Mouse (Mus musculus): ENCODE measurements around the gene Relch. TPM values are rescaled to one million over a fixed set of nuclear protein-coding genes. Genes with fewer than 3 reads are reported as not detected.

The Relch gene
- total and polyA plus RNA-seq, 2 experiments: 15.1 to 23.5 TPM

DNA sequence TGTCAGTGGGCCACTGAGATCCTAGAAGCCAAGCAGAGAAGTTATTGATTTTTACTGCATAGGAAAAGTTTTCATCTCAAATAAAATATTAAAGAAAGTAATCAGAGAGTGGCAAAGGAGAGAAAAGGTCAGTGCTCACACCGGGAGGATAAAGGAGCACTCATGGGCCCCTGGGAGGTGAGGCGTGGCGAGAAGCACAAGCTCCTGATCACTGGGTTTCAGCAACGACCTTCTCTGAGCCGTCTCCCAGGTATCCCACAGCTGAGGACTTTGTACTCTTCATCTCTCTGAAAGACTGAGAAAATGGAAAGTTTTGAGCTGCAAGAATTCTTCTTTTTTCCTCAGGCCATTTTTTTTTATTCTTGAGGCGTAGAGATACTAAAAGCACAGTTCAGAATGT, 131.0 kb downstream of the Relch start:
- WGBS: 87% methylated on average over 6 of the region's 6 CpGs
- DNase-seq (ENCODE audit: extremely low read depth, low read depth, low spot score): no peak

GRCm38 (mm10) chr1:105795705-105796104, 132.0 kb downstream of the Relch start:
- DNase-seq (ENCODE audit: extremely low read depth, low read depth, low spot score): peak; percentile 15
- H3K9ac ChIP-seq (ENCODE audit: low read depth, low read length): no peak overlapping the region
- no peaks in the 10 kb centered on the region for H3K4me1 ChIP-seq (ENCODE audit: control insufficient read depth, insufficient read depth, low read length)
- H3K27me3 ChIP-seq (ENCODE audit: control insufficient read depth, insufficient read depth, low read length): no peaks in the 10 kb centered on the region
- no peaks in the 10 kb centered on the region for H3K79me2 ChIP-seq (ENCODE audit: control insufficient read depth, insufficient read depth, low read length)
- TF ChIP-seq CTCF (IDR thresholded peaks at IDR 0.05; ENCODE audit: low read depth, low read length) (no peak), POLR2A (IDR thresholded peaks at IDR 0.05; ENCODE audit: extremely low read depth, insufficient read depth, low read length) (no peak)
- H3K4me3 ChIP-seq (ENCODE audit: insufficient read depth, low read depth, low read length): no peak overlapping the region
- WGBS: 91% methylated on average over 4 of the region's 4 CpGs
- H3K36me3 ChIP-seq (ENCODE audit: control insufficient read depth, insufficient read depth, low read length): no peaks in the 10 kb centered on the region
- no peak overlapping the region for H3K27ac ChIP-seq (replicated peaks; ENCODE audit: insufficient read depth, low read depth, low read length)

More for the DNA sequence above, 131.0 kb downstream of the Relch start:
- TF ChIP-seq POLR2A (IDR thresholded peaks at IDR 0.05; ENCODE audit: extremely low read depth, insufficient read depth, low read length) (no peak), CTCF (IDR thresholded peaks at IDR 0.05; ENCODE audit: low read depth, low read length) (no peak)
- Histone ChIP-seq H3K27me3 (ENCODE audit: control insufficient read depth, insufficient read depth, low read length) (no peaks in the 10 kb centered on the region), H3K4me3 (ENCODE audit: insufficient read depth, low read depth, low read length) (no peak overlapping the region), H3K36me3 (ENCODE audit: control insufficient read depth, insufficient read depth, low read length) (no peaks in the 10 kb centered on the region), H3K9ac (ENCODE audit: low read depth, low read length) (no peak overlapping the region), H3K27ac (replicated peaks; ENCODE audit: insufficient read depth, low read depth, low read length) (no peak overlapping the region), H3K79me2 (ENCODE audit: control insufficient read depth, insufficient read depth, low read length) (no peaks in the 10 kb centered on the region), H3K4me1 (ENCODE audit: control insufficient read depth, insufficient read depth, low read length) (no peaks in the 10 kb centered on the region)

- no peak for DNase-seq (ENCODE audit: extremely low read depth, low read depth, low spot score)
These were observed 136.9 kb downstream of the Relch start for GRCm38 (mm10) chr1:105800570-105800969.

GRCm38 (mm10) chr1:105801252-105801651, 137.6 kb downstream of the Relch start:
- Histone ChIP-seq H3K36me3 (ENCODE audit: control insufficient read depth, insufficient read depth, low read length) (no peaks in the 10 kb centered on the region), H3K4me1 (ENCODE audit: control insufficient read depth, insufficient read depth, low read length) (no peaks in the 10 kb centered on the region)

More at GRCm38 (mm10) chr1:105800570-105800969, 136.9 kb downstream of the Relch start:
- Histone ChIP-seq H3K27me3 (ENCODE audit: control insufficient read depth, insufficient read depth, low read length) (no peaks in the 10 kb centered on the region), H3K4me3 (ENCODE audit: insufficient read depth, low read depth, low read length) (no peak overlapping the region), H3K27ac (replicated peaks; ENCODE audit: insufficient read depth, low read depth, low read length) (no peak overlapping the region), H3K79me2 (ENCODE audit: control insufficient read depth, insufficient read depth, low read length) (no peaks in the 10 kb centered on the region), H3K36me3 (ENCODE audit: control insufficient read depth, insufficient read depth, low read length) (no peaks in the 10 kb centered on the region), H3K9ac (ENCODE audit: low read depth, low read length) (no peak overlapping the region), H3K4me1 (ENCODE audit: control insufficient read depth, insufficient read depth, low read length) (no peaks in the 10 kb centered on the region)
- 86% methylated on average over 6 of the region's 6 CpGs for WGBS
- TF ChIP-seq POLR2A (IDR thresholded peaks at IDR 0.05; ENCODE audit: extremely low read depth, insufficient read depth, low read length): no peak
- no peak for TF ChIP-seq CTCF (IDR thresholded peaks at IDR 0.05; ENCODE audit: low read depth, low read length)

DNA sequence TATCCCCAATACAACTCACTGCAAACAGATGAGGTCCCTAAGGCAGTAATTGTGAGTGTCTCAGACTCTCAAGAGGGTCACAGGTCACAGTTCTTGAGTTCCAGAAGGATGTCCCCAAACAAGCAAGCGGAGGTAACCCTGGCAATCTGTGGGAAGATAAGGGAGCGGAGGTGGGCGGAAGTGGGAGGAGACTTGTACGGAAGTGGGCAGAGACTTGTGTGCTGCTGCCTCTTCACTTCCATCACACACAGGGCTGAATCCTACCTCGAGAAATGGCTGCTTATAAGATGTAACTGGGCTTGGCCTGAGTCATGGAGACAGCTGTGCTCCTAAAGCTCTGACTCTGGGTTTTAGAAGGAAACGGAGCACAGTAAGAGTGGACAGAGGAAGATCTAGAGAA, 139.3 kb downstream of the Relch start:
- Histone ChIP-seq H3K4me3 (ENCODE audit: insufficient read depth, low read depth, low read length) (no peak overlapping the region), H3K27me3 (ENCODE audit: control insufficient read depth, insufficient read depth, low read length) (no peaks in the 10 kb centered on the region), H3K79me2 (ENCODE audit: control insufficient read depth, insufficient read depth, low read length) (no peaks in the 10 kb centered on the region), H3K4me1 (ENCODE audit: control insufficient read depth, insufficient read depth, low read length) (no peaks in the 10 kb centered on the region), H3K9ac (ENCODE audit: low read depth, low read length) (no peak overlapping the region), H3K27ac (replicated peaks; ENCODE audit: insufficient read depth, low read depth, low read length) (no peak overlapping the region), H3K36me3 (ENCODE audit: control insufficient read depth, insufficient read depth, low read length) (no peaks in the 10 kb centered on the region)
- 62% methylated on average over 6 of the region's 6 CpGs for WGBS
- no peak for DNase-seq (ENCODE audit: extremely low read depth, low read depth, low spot score)
- no peak for TF ChIP-seq CTCF (IDR thresholded peaks at IDR 0.05; ENCODE audit: low read depth, low read length)
- no peak for TF ChIP-seq POLR2A (IDR thresholded peaks at IDR 0.05; ENCODE audit: extremely low read depth, insufficient read depth, low read length)

More at GRCm38 (mm10) chr1:105801252-105801651, 137.6 kb downstream of the Relch start:
- Histone ChIP-seq H3K9ac (ENCODE audit: low read depth, low read length) (no peak overlapping the region), H3K27ac (replicated peaks; ENCODE audit: insufficient read depth, low read depth, low read length) (no peak overlapping the region), H3K4me3 (ENCODE audit: insufficient read depth, low read depth, low read length) (no peak overlapping the region), H3K27me3 (ENCODE audit: control insufficient read depth, insufficient read depth, low read length) (no peaks in the 10 kb centered on the region), H3K79me2 (ENCODE audit: control insufficient read depth, insufficient read depth, low read length) (no peaks in the 10 kb centered on the region)
- no peak for DNase-seq (ENCODE audit: extremely low read depth, low read depth, low spot score)
- TF ChIP-seq CTCF (IDR thresholded peaks at IDR 0.05; ENCODE audit: low read depth, low read length): no peak
- no peak for TF ChIP-seq POLR2A (IDR thresholded peaks at IDR 0.05; ENCODE audit: extremely low read depth, insufficient read depth, low read length)

DNA sequence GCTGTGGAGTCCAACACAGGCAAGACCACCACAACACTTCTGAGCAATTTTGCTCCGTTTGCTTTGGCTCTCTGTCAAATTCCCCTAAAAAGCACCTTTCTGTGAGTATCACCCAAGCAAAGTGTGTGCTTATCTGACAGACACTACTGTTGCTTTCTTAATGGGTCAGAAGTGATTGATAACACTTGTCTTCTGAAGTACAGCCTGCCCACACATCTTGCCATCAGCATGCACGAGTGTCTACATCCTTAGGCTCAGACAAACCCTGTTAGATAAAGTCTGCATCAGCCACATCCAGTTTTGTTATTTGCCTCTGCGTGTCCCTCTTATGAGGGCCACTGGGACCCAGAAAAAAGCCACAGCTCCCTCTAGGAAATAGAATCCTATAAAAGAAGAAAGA, 140.6 kb downstream of the Relch start:
- Histone ChIP-seq H3K79me2 (ENCODE audit: control insufficient read depth, insufficient read depth, low read length) (no peaks in the 10 kb centered on the region), H3K27me3 (ENCODE audit: control insufficient read depth, insufficient read depth, low read length) (no peaks in the 10 kb centered on the region), H3K4me1 (ENCODE audit: control insufficient read depth, insufficient read depth, low read length) (no peaks in the 10 kb centered on the region), H3K4me3 (ENCODE audit: insufficient read depth, low read depth, low read length) (no peak overlapping the region), H3K27ac (replicated peaks; ENCODE audit: insufficient read depth, low read depth, low read length) (no peak overlapping the region), H3K9ac (ENCODE audit: low read depth, low read length) (no peak overlapping the region), H3K36me3 (ENCODE audit: control insufficient read depth, insufficient read depth, low read length) (no peaks in the 10 kb centered on the region)
- TF ChIP-seq CTCF (IDR thresholded peaks at IDR 0.05; ENCODE audit: low read depth, low read length) (no peak), POLR2A (IDR thresholded peaks at IDR 0.05; ENCODE audit: extremely low read depth, insufficient read depth, low read length) (no peak)
- 79% methylated on average over 3 of the region's 3 CpGs for WGBS
- no peak for DNase-seq (ENCODE audit: extremely low read depth, low read depth, low spot score)

Other genes starting within 250 kb of the Relch start
- gene Pign, start 184 bp upstream of the Relch start, total RNA-seq (2014; rRNA removed): 32.5 and 38.4 TPM in 2 replicates
- 7.2 and 11.2 TPM in 2 replicates for gene Pign, start 184 bp upstream of the Relch start, polyA plus RNA-seq (2012; rRNA removed)
- 1.2 TPM in 2 replicates for gene Tnfrsf11a, start 116.9 kb downstream of the Relch start, total RNA-seq (2014; rRNA removed)
- 0.24 and 0.45 TPM in 2 replicates for gene Tnfrsf11a, start 116.9 kb downstream of the Relch start, polyA plus RNA-seq (2012; rRNA removed)